Mouse (Mus musculus): Measurements from ENCODE around the gene Slc39a3. TPM values are rescaled to one million over a fixed set of nuclear protein-coding genes. Genes with fewer than 3 reads are reported as not detected.
"Not testable (repeated sequence)": the region's sequence is repeated elsewhere in the genome, so short reads cannot be mapped to it uniquely, and the experiment has no call there.

Gene Slc39a3
- total RNA-seq (2017), result 6.9 and 7.2 TPM in 2 replicates

GRCm38 (mm10) chr10:81036988-81037580 lies at the start of gene Slc39a3:
Slc39a3 (minus strand) TSS chr10:81037426.
- ATAC-seq (replicated peaks in 1 of 2; ENCODE audit: insufficient read depth in 1 of 2, low FRiP score in 2 of 2, low TSS enrichment in 1 of 2, low read depth in 1 of 2, poor library complexity in 2 of 2, severe bottlenecking in 2 of 2), result peak; percentile 95 to 98

GRCm38 (mm10) chr10:81087021-81087420 lies 49.8 kb upstream of the Slc39a3 start:
- no peak for ATAC-seq (replicated peaks in 1 of 2; ENCODE audit: insufficient read depth in 1 of 2, low FRiP score in 2 of 2, low TSS enrichment in 1 of 2, low read depth in 1 of 2, poor library complexity in 2 of 2, severe bottlenecking in 2 of 2)

- ATAC-seq (replicated peaks in 1 of 2; ENCODE audit: insufficient read depth in 1 of 2, low FRiP score in 2 of 2, low TSS enrichment in 1 of 2, low read depth in 1 of 2, poor library complexity in 2 of 2, severe bottlenecking in 2 of 2), result peak; percentile 47 to 61; a peak in 2 of 4 replicates
Observed at GRCm38 (mm10) chr10:81082168-81082960, 45.1 kb upstream of the Slc39a3 start.

- no peak for ATAC-seq (replicated peaks in 1 of 2; ENCODE audit: insufficient read depth in 1 of 2, low FRiP score in 2 of 2, low TSS enrichment in 1 of 2, low read depth in 1 of 2, poor library complexity in 2 of 2, severe bottlenecking in 2 of 2)
Observed at GRCm38 (mm10) chr10:81080008-81080655, 42.9 kb upstream of the Slc39a3 start.

- ATAC-seq (replicated peaks in 1 of 2; ENCODE audit: insufficient read depth in 1 of 2, low FRiP score in 2 of 2, low TSS enrichment in 1 of 2, low read depth in 1 of 2, poor library complexity in 2 of 2, severe bottlenecking in 2 of 2), result no peak
Observed at GRCm38 (mm10) chr10:81077916-81078315, 40.7 kb upstream of the Slc39a3 start.

- ATAC-seq (replicated peaks in 1 of 2; ENCODE audit: insufficient read depth in 1 of 2, low FRiP score in 2 of 2, low TSS enrichment in 1 of 2, low read depth in 1 of 2, poor library complexity in 2 of 2, severe bottlenecking in 2 of 2), result no peak
Observed at GRCm38 (mm10) chr10:81076356-81076755, 39.1 kb upstream of the Slc39a3 start.

- ATAC-seq (replicated peaks in 1 of 2; ENCODE audit: insufficient read depth in 1 of 2, low FRiP score in 2 of 2, low TSS enrichment in 1 of 2, low read depth in 1 of 2, poor library complexity in 2 of 2, severe bottlenecking in 2 of 2), result no peak
Observed at GRCm38 (mm10) chr10:81075734-81076133, 38.5 kb upstream of the Slc39a3 start.

- ATAC-seq (replicated peaks in 1 of 2; ENCODE audit: insufficient read depth in 1 of 2, low FRiP score in 2 of 2, low TSS enrichment in 1 of 2, low read depth in 1 of 2, poor library complexity in 2 of 2, severe bottlenecking in 2 of 2), result no peak
Observed at GRCm38 (mm10) chr10:81073464-81073863, 36.2 kb upstream of the Slc39a3 start.

GRCm38 (mm10) chr10:81072290-81072689 lies 35.1 kb upstream of the Slc39a3 start:
- no peak for ATAC-seq (replicated peaks in 1 of 2; ENCODE audit: insufficient read depth in 1 of 2, low FRiP score in 2 of 2, low TSS enrichment in 1 of 2, low read depth in 1 of 2, poor library complexity in 2 of 2, severe bottlenecking in 2 of 2)

GRCm38 (mm10) chr10:81069836-81070235 lies 32.6 kb upstream of the Slc39a3 start, which contains the start of gene Thop1:
Thop1 (plus strand) TSS chr10:81070035.
- peak; percentile 98 to 99 for ATAC-seq (replicated peaks in 1 of 2; ENCODE audit: insufficient read depth in 1 of 2, low FRiP score in 2 of 2, low TSS enrichment in 1 of 2, low read depth in 1 of 2, poor library complexity in 2 of 2, severe bottlenecking in 2 of 2)

- no peak for ATAC-seq (replicated peaks in 1 of 2; ENCODE audit: insufficient read depth in 1 of 2, low FRiP score in 2 of 2, low TSS enrichment in 1 of 2, low read depth in 1 of 2, poor library complexity in 2 of 2, severe bottlenecking in 2 of 2)
Observed at GRCm38 (mm10) chr10:81068706-81069105, 31.5 kb upstream of the Slc39a3 start.

- ATAC-seq (replicated peaks in 1 of 2; ENCODE audit: insufficient read depth in 1 of 2, low FRiP score in 2 of 2, low TSS enrichment in 1 of 2, low read depth in 1 of 2, poor library complexity in 2 of 2, severe bottlenecking in 2 of 2), result not testable (repeated sequence)
Observed at GRCm38 (mm10) chr10:81064519-81064918, 27.3 kb upstream of the Slc39a3 start.

GRCm38 (mm10) chr10:81062710-81063109 lies 25.5 kb upstream of the Slc39a3 start:
- no peak for ATAC-seq (replicated peaks in 1 of 2; ENCODE audit: insufficient read depth in 1 of 2, low FRiP score in 2 of 2, low TSS enrichment in 1 of 2, low read depth in 1 of 2, poor library complexity in 2 of 2, severe bottlenecking in 2 of 2)

- ATAC-seq (replicated peaks in 1 of 2; ENCODE audit: insufficient read depth in 1 of 2, low FRiP score in 2 of 2, low TSS enrichment in 1 of 2, low read depth in 1 of 2, poor library complexity in 2 of 2, severe bottlenecking in 2 of 2), result peak; percentile 92 to 95
Observed at GRCm38 (mm10) chr10:81059603-81060543, 22.6 kb upstream of the Slc39a3 start, which contains the start of gene Sgta. Sgta (minus strand) TSS chr10:81060181.

GRCm38 (mm10) chr10:81058896-81059295 lies 21.7 kb upstream of the Slc39a3 start:
- ATAC-seq (replicated peaks in 1 of 2; ENCODE audit: insufficient read depth in 1 of 2, low FRiP score in 2 of 2, low TSS enrichment in 1 of 2, low read depth in 1 of 2, poor library complexity in 2 of 2, severe bottlenecking in 2 of 2), result no peak

GRCm38 (mm10) chr10:81057406-81058130 lies 20.3 kb upstream of the Slc39a3 start:
- ATAC-seq (replicated peaks in 1 of 2; ENCODE audit: insufficient read depth in 1 of 2, low FRiP score in 2 of 2, low TSS enrichment in 1 of 2, low read depth in 1 of 2, poor library complexity in 2 of 2, severe bottlenecking in 2 of 2), result no peak
